Mouse (Mus musculus) embryonic stem cell, embryonic (primary cell): ENCODE results near the gene Ppip5k2.

Experiments used
- CTCF ChIA-PET, 4 experiments: fragments of 300-600 bp in 2 of 4; fragments of 350-600 bp in 2 of 4; sonication (Branson Sonifier 250); formaldehyde crosslinking; loops; one replicate each; lab custom pipeline; 2022; ENCODE audit warnings: inconsistent platforms in 2 of 4; lab: Charles Lee
- POLR2A ChIA-PET, 4 experiments: fragments of 300-600 bp in 2 of 4; fragments of 350-600 bp in 2 of 4; sonication (Branson Sonifier 250); formaldehyde crosslinking; loops; one replicate each; lab custom pipeline; 2022; ENCODE audit warnings: antibody characterized with exemption in 4 of 4, inconsistent platforms in 1 of 4; lab: Charles Lee

Ppip5k2 gene

GRCm38 (mm10) chr1:97697273-97697672, 72.9 kb downstream of the Ppip5k2 start:
- ChIA-PET CTCF (no interaction called here), POLR2A (no interaction called here)

GRCm38 (mm10) chr1:97693825-97694224, 76.4 kb downstream of the Ppip5k2 start:
- CTCF ChIA-PET: no interaction called here
- POLR2A ChIA-PET: no interaction called here

GRCm38 (mm10) chr1:97688756-97689155, 81.5 kb downstream of the Ppip5k2 start:
- CTCF ChIA-PET: interaction anchor here (0.5 to 1.8 kb wide), 10 partner anchors 10 to 650 kb away, joined by 3 to 10 read pairs (median 4); partner anchors contain the start of gene Ppip5k2 (in 1 of the 4)
- POLR2A ChIA-PET: interaction anchor here in 1 of 4 experiments (0.7 to 1.0 kb wide), 2 partner anchors 81 to 272 kb away, joined by 3 read pairs; partner anchors contain the start of genes Gin1 and Ppip5k2

GRCm38 (mm10) chr1:97676526-97677177, 93.6 kb downstream of the Ppip5k2 start:
- ChIA-PET POLR2A (interaction anchor here in 1 of 4 experiments (0.6 kb wide), 1 partner anchor 53 kb away, joined by 4 read pairs; no protein-coding TSS in a partner anchor), CTCF (interaction anchor here in 1 of 4 experiments (1.1 kb wide), 1 partner anchor 30 kb away, joined by 5 read pairs; no protein-coding TSS in a partner anchor)

- ChIA-PET POLR2A (interaction anchor here in 1 of 4 experiments (0.6 kb wide), 1 partner anchor 52 kb away, joined by 4 read pairs; no protein-coding TSS in a partner anchor), CTCF (no interaction called here)
Observed at GRCm38 (mm10) chr1:97676115-97676514, 94.1 kb downstream of the Ppip5k2 start.

- CTCF ChIA-PET: no interaction called here
- POLR2A ChIA-PET: no interaction called here
Observed at GRCm38 (mm10) chr1:97672849-97673248, 97.4 kb downstream of the Ppip5k2 start.

- CTCF ChIA-PET: no interaction called here
Observed at GRCm38 (mm10) chr1:97667288-97667687, 102.9 kb downstream of the Ppip5k2 start.

GRCm38 (mm10) chr1:97662324-97662723, 107.9 kb downstream of the Ppip5k2 start:
- POLR2A ChIA-PET: interaction anchor here in 3 of 4 experiments (0.5 to 1.5 kb wide), 5 partner anchors 26 to 105 kb away, joined by 3 to 14 read pairs (median 3); no protein-coding TSS in a partner anchor
- CTCF ChIA-PET: no interaction called here

More at GRCm38 (mm10) chr1:97667288-97667687, 102.9 kb downstream of the Ppip5k2 start:
- POLR2A ChIA-PET: no interaction called here

GRCm38 (mm10) chr1:97661406-97662241, 108.6 kb downstream of the Ppip5k2 start, which contains the start of gene D1Ertd622e:
TSS of gene D1Ertd622e (minus strand) at chr1:97662074.
- ChIA-PET CTCF (no interaction called here), POLR2A (interaction anchor here in 2 of 4 experiments (0.7 to 2.5 kb wide), 7 partner anchors 9 to 106 kb away, joined by 3 to 9 read pairs (median 3); no protein-coding TSS in a partner anchor)

- POLR2A ChIA-PET: interaction anchor here in 2 of 4 experiments (0.9 to 2.5 kb wide), 6 partner anchors 9 to 107 kb away, joined by 3 to 9 read pairs (median 4); no protein-coding TSS in a partner anchor
- CTCF ChIA-PET: interaction anchor here in 2 of 4 experiments (1.3 to 1.5 kb wide), 2 partner anchors 14 to 15 kb away, joined by 3 read pairs; no protein-coding TSS in a partner anchor
Observed at GRCm38 (mm10) chr1:97660687-97661405, 109.4 kb downstream of the Ppip5k2 start.

GRCm38 (mm10) chr1:97659405-97659804, 110.8 kb downstream of the Ppip5k2 start:
- POLR2A ChIA-PET: interaction anchor here in 1 of 4 experiments (1.2 to 2.5 kb wide), 2 partner anchors 13 to 25 kb away, joined by 3 to 9 read pairs; no protein-coding TSS in a partner anchor
- CTCF ChIA-PET: interaction anchor here in 2 of 4 experiments (1.3 to 1.5 kb wide), 2 partner anchors 13 kb away, joined by 3 read pairs; no protein-coding TSS in a partner anchor

- ChIA-PET CTCF (no interaction called here), POLR2A (no interaction called here)
Observed at GRCm38 (mm10) chr1:97657786-97658185, 112.4 kb downstream of the Ppip5k2 start.

- POLR2A ChIA-PET: no interaction called here
- CTCF ChIA-PET: no interaction called here
Observed at GRCm38 (mm10) chr1:97657201-97657600, 113.0 kb downstream of the Ppip5k2 start.
